Mouse (Mus musculus): ENCODE results near the gene Lrp2.

- TF ChIP-seq CTCF (IDR thresholded peaks at IDR 0.05), result no peak
- TF ChIP-seq EP300 (IDR thresholded peaks at IDR 0.05), result no peak
Measured at GRCm38 (mm10) chr2:69629215-69629614, 43.4 kb upstream of the Lrp2 start.
